Mouse (Mus musculus) heart, postnatal 0 days (tissue): ENCODE results near the gene A230050P20Rik. TPM values are rescaled to one million over a fixed set of nuclear protein-coding genes. Genes with fewer than 3 reads are reported as not detected.

Source experiments
- ATAC-seq: fragments of 200-750 bp; cut with Nextera tagmentation; 2 replicates; pipeline ENCODE4 v1.8.0; 2017; ENCODE audit warnings: low read depth, moderate number of reproducible peaks, moderate library complexity; ENCODE audit not compliant: insufficient read depth
- DNase-seq: peaks from one replicate; pipeline ENCODE4 v3.0.0-alpha.2; 2016; ENCODE audit warnings: low spot score
- H3K27ac ChIP-seq: fragments of 300-500 bp; sonication (generic); 2 replicates; pipeline ENCODE4 v1.5.1; 2014; ENCODE audit warnings: low read depth, mild to moderate bottlenecking
- H3K27me3 ChIP-seq: fragments of 300-500 bp; sonication (generic); 2 replicates; pipeline ENCODE4 v1.6.1; 2014; ENCODE audit warnings: low read length, mixed read lengths; ENCODE audit not compliant: control insufficient read depth, insufficient read depth
- H3K36me3 ChIP-seq: fragments of 300-500 bp; sonication (generic); replicated peaks from 2 replicates; pipeline ENCODE4 v1.6.1; 2014; ENCODE audit warnings: low read length, mixed read lengths; ENCODE audit not compliant: control insufficient read depth, insufficient read depth
- H3K4me1 ChIP-seq: fragments of 300-500 bp; sonication (generic); 2 replicates; pipeline ENCODE4 v1.6.1; 2014; ENCODE audit warnings: antibody characterized with exemption; ENCODE audit not compliant: control insufficient read depth, insufficient read depth
- H3K4me2 ChIP-seq: fragments of 300-500 bp; sonication (generic); 2 replicates; pipeline ENCODE4 v1.6.1; 2014; ENCODE audit warnings: low read depth, mild to moderate bottlenecking, low read length, moderate library complexity
- H3K4me3 ChIP-seq: fragments of 300-500 bp; sonication (generic); 2 replicates; pipeline ENCODE4 v1.5.1; 2014; ENCODE audit warnings: low read depth, low read length
- H3K9ac ChIP-seq: fragments of 300-500 bp; sonication (generic); replicated peaks from 2 replicates; pipeline ENCODE4 v1.6.1; 2014; ENCODE audit warnings: low read depth, low read length, mixed read lengths
- H3K9me3 ChIP-seq: fragments of 300-500 bp; sonication (generic); replicated peaks from 2 replicates; pipeline ENCODE4 v1.6.1; 2016; ENCODE audit warnings: low read length; ENCODE audit not compliant: control insufficient read depth
- CTCF ChIP-seq: IDR thresholded peaks from 2 replicates; pipeline ENCODE4 v1.5.1; 2016; ENCODE audit warnings: antibody characterized with exemption, control low read depth, low read depth
- EP300 ChIP-seq: IDR thresholded peaks from 2 replicates; pipeline ENCODE4 v1.6.1; 2016; ENCODE audit warnings: antibody characterized with exemption, low read depth
- WGBS: fragments of 180-500 bp; shearing (Covaris S2); extraction: QIAGEN DNeasy Blood & Tissue Kit; methylation state at CpG from one replicate; pipeline ENCODE4 v1.1.7; 2014; 5-methylcytosine and 5-hydroxymethylcytosine counted together
- polyA plus RNA-seq: library from polyadenylated mRNA; unstranded; fragments of >200 nt; fragmentation: Nextera tagmentation; extraction: Ambion mirVana; gene quantifications from 2 replicates; pipeline ENCODE4 v1.2.1, GENCODE M21; 2015
- total RNA-seq: library from RNA; depleted of rRNA; stranded (reverse); fragments of >200 nt; gene quantifications from 2 replicates; pipeline ENCODE4 v1.2.3, GENCODE M21; 2014; ENCODE audit warnings: low replicate concordance; rRNA removed

A230050P20Rik gene
- 4.0 and 6.8 TPM in 2 replicates for total RNA-seq
- 4.9 and 5.3 TPM in 2 replicates for polyA plus RNA-seq

DNA sequence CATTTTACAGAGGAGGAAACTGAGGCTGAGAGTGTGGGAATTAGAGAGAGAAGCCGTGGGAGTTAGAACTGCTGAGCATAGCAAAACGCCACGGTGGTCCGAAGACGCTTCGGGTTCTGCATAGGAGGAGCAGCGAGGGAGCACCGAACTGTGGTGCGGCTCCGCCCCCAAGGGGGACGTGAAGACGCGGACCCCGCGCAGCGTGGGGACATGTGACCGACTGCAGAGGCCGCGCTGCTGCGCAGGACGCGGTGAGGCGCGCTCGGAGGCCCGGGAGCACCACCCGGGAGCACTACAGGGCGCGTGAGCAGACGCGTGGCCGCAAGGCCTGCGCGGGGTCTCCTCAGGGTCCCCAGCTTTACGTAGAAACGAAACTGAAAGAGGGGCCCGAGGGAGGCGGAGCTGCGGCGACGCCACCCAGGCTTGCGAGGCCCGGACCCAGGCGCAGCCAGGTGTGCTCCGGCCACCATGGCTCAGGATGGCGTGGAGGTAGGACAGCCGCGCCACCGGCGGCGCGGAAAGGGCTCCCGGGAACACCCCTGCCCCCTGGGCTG is at the start of gene A230050P20Rik:
Gene A230050P20Rik, plus strand, starts transcription at position 195 of the 554 bp plus-strand sequence.
- ATAC-seq (peak; percentile 72), DNase-seq (no peak)
- Histone ChIP-seq H3K4me1 (peaks cover 4% of the 10 kb centered on the region; the same call in 1 of the 2 replicates), H3K27ac (no peak within 1 kb of the TSS), H3K27me3 (0 out of 2 replicates have a peak, but pooled peaks cover 15% of the 10 kb centered on the region), H3K9ac (peak within 1 kb of the TSS; percentile 57), H3K4me2 (peak within 1 kb of the TSS; percentile 81), H3K4me3 (peak within 1 kb of the TSS; percentile 66), H3K36me3 (no peaks in the 10 kb centered on the region), H3K9me3 (no peaks in the 10 kb centered on the region)
- 7% methylated on average over 53 of the region's 53 CpGs for WGBS
- TF ChIP-seq EP300 = no peak
- TF ChIP-seq CTCF = no peak

DNA sequence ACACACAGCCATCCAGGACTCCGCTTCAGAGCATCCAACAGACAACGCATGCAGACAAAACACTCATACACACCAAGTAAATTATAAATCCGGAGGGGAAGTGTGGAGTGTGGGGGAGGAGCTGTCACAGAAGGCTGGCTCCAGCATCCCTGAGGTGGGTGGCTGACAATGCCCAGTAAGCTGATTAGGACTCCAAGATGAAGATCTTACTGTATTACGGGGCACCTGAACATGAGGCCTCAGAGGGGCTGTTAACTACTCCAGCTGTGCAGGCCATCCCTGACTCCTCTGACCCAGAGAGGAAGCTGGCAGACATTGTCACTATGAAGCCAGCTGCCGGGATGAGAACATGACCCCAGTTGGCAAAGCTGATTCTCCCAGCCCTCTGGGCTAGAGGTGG is 48.4 kb upstream of the A230050P20Rik start:
- DNase-seq (no peak), ATAC-seq (no peak)
- Histone ChIP-seq H3K4me3 (no peak overlapping the region), H3K36me3 (no peaks in the 10 kb centered on the region), H3K9me3 (no peaks in the 10 kb centered on the region), H3K27me3 (no peaks in the 10 kb centered on the region; the same call in 1 of the 2 replicates), H3K4me1 (no peaks in the 10 kb centered on the region), H3K27ac (no peak overlapping the region), H3K4me2 (no peak overlapping the region), H3K9ac (no peak overlapping the region)
- 55% methylated on average over 5 of the region's 5 CpGs for WGBS
- TF ChIP-seq EP300 (no peak), CTCF (no peak)

GRCm38 (mm10) chr9:20822821-20823220 is 45.6 kb upstream of the A230050P20Rik start:
- Histone ChIP-seq H3K4me1 (no peaks in the 10 kb centered on the region), H3K27me3 (no peaks in the 10 kb centered on the region), H3K9ac (no peak overlapping the region), H3K36me3 (no peaks in the 10 kb centered on the region), H3K9me3 (no peaks in the 10 kb centered on the region), H3K4me3 (no peak overlapping the region), H3K27ac (no peak overlapping the region), H3K4me2 (no peak overlapping the region)
- TF ChIP-seq EP300 (no peak), CTCF (no peak)
- ATAC-seq (no peak), DNase-seq (no peak)
- 70% methylated on average over 3 of the region's 3 CpGs for WGBS

DNA sequence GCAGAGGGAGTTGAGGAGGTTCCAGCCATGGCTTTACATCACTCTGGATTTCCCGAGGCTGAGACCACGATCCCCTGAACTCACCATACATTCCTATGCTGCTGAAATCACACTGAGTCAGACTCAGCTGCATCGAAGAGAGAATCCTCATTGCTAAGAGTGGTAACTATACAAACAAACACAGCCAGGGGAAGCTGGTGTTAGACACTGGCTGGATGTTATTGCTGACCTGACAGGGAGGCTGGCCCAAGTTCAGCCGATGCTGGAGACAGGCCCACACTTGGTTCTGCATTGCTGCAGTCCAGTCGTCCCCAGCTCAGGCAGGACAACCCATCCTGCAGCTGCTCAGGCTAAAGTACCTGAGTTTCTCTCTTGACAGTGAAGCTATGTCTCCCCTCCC is 42.7 kb upstream of the A230050P20Rik start:
- ATAC-seq (no peak), DNase-seq (no peak)
- Histone ChIP-seq H3K9me3 (no peaks in the 10 kb centered on the region), H3K36me3 (no peaks in the 10 kb centered on the region), H3K4me3 (no peak overlapping the region), H3K4me2 (no peak overlapping the region), H3K27ac (no peak overlapping the region), H3K4me1 (no peaks in the 10 kb centered on the region), H3K27me3 (peaks cover 10% of the 10 kb centered on the region), H3K9ac (no peak overlapping the region)
- no peak for TF ChIP-seq CTCF
- TF ChIP-seq EP300 = no peak
- 43% methylated on average over 5 of the region's 5 CpGs for WGBS

GRCm38 (mm10) chr9:20828127-20828526 is 40.3 kb upstream of the A230050P20Rik start:
- TF ChIP-seq CTCF (no peak), EP300 (no peak)
- Histone ChIP-seq H3K27ac (no peak overlapping the region), H3K9me3 (no peaks in the 10 kb centered on the region), H3K4me2 (no peak overlapping the region), H3K27me3 (peaks cover 10% of the 10 kb centered on the region), H3K4me1 (no peaks in the 10 kb centered on the region), H3K36me3 (no peaks in the 10 kb centered on the region), H3K4me3 (no peak overlapping the region), H3K9ac (no peak overlapping the region)
- 100% methylated on average over 1 of the region's 1 CpGs for WGBS
- DNase-seq (no peak), ATAC-seq (no peak)
